Mouse (Mus musculus) layer of hippocampus, postnatal 14 days (tissue): ENCODE results near the gene Asxl2. TPM values are rescaled to one million over a fixed set of nuclear protein-coding genes. Genes with fewer than 3 reads are reported as not detected.
"Not testable (repeated sequence)": the region's sequence is repeated elsewhere in the genome, so short reads cannot be mapped to it uniquely, and the experiment has no call there.

Experiments used
- DNase-seq, 2 experiments: peaks; one replicate each; pipeline ENCODE4 v3.0.0; 2021 to 2022; ENCODE audit warnings: low spot score in 2 of 2, mixed read lengths in 1 of 2
- total RNA-seq, 2 experiments: library from RNA; stranded (reverse); gene quantifications; 2 replicates each; pipeline ENCODE4 v1.2.3; 2021

Asxl2 gene
- total RNA-seq, 2 experiments from 2014 or later = 27.1 to 28.1 TPM

- DNase-seq = peak; percentile 80 to 85
Observed at GRCm38 (mm10) chr12:3427067-3427889, 621 bp downstream of the Asxl2 start.

- no peak for DNase-seq
Observed at GRCm38 (mm10) chr12:3427891-3428775, 1.5 kb downstream of the Asxl2 start.

GRCm38 (mm10) chr12:3429681-3430442, 3.2 kb downstream of the Asxl2 start:
- no peak for DNase-seq

GRCm38 (mm10) chr12:3430443-3430753, 3.7 kb downstream of the Asxl2 start:
- DNase-seq = no peak

- no peak for DNase-seq
Observed at GRCm38 (mm10) chr12:3430985-3431384, 4.3 kb downstream of the Asxl2 start.

- DNase-seq = no peak
Observed at GRCm38 (mm10) chr12:3433736-3434135, 7.1 kb downstream of the Asxl2 start.

GRCm38 (mm10) chr12:3436446-3436845, 9.8 kb downstream of the Asxl2 start:
- no peak for DNase-seq

- no peak for DNase-seq
Observed at GRCm38 (mm10) chr12:3437815-3438214, 11.2 kb downstream of the Asxl2 start.

- DNase-seq = no peak
Observed at GRCm38 (mm10) chr12:3440916-3441315, 14.3 kb downstream of the Asxl2 start.

GRCm38 (mm10) chr12:3441361-3441760, 14.7 kb downstream of the Asxl2 start:
- DNase-seq = no peak

GRCm38 (mm10) chr12:3453554-3453953, 26.9 kb downstream of the Asxl2 start:
- DNase-seq = no peak

GRCm38 (mm10) chr12:3463087-3463486, 36.4 kb downstream of the Asxl2 start:
- no peak for DNase-seq

GRCm38 (mm10) chr12:3499662-3500061, 73.0 kb downstream of the Asxl2 start:
- no peak for DNase-seq

GRCm38 (mm10) chr12:3500071-3500470, 73.4 kb downstream of the Asxl2 start:
- no peak for DNase-seq

GRCm38 (mm10) chr12:3518665-3519297, 92.1 kb downstream of the Asxl2 start:
- no peak for DNase-seq

- not testable (repeated sequence) for DNase-seq
Observed at GRCm38 (mm10) chr12:3521806-3522205, 95.1 kb downstream of the Asxl2 start.

GRCm38 (mm10) chr12:3525536-3525935, 98.9 kb downstream of the Asxl2 start:
- DNase-seq = no peak

GRCm38 (mm10) chr12:3535446-3535845, 108.8 kb downstream of the Asxl2 start:
- not testable (repeated sequence) for DNase-seq

- DNase-seq = peak; percentile 19 to 55
Observed at GRCm38 (mm10) chr12:3537616-3538015, 111.0 kb downstream of the Asxl2 start.

GRCm38 (mm10) chr12:3538036-3538435, 111.4 kb downstream of the Asxl2 start:
- no peak for DNase-seq

- no peak for DNase-seq
Observed at GRCm38 (mm10) chr12:3539605-3540004, 112.9 kb downstream of the Asxl2 start.
